In the genomic region with DNA sequence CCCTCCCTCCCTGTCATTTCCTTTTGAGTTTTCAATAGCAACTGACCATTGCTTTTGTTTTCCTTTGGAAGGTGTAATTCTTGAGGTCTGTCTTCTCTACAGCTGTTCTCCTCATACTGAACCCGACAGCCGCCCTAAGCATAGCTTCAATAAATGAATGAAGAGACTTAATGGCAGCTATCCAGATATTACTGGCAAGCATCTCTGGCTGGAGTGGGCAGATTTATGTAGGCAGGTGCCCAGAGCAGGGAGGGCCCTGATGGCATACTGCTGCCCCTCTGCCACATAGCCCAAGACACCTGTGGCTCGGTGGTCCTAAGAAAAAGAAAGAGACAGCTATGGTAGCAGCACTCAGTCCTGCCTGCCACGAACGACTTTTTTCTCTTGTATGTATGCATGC, we compare ENCODE assay signal across 23 mouse cellular contexts. TPM values are rescaled to one million over a fixed set of nuclear protein-coding genes. Genes with fewer than 3 reads are reported as not detected.
DNase-seq lines count a peak whose midpoint lies in the region; ATAC-seq lines count a peak whose summit lies in the region.
"Had no signal": no experiment of that assay in that cellular context is flagged by ENCODE, and none has a peak within 500 bp of the region (broad histone marks: within the 10 kb centered on the region; RNA-seq: fewer than 3 reads in every experiment).

No protein-coding gene starts in this region.

- 41% methylated on average over 5 of the region's 5 CpGs for WGBS in forebrain, embryonic 15.5 days
- WGBS in forebrain, embryonic 11.5 days, result 80% methylated on average over 5 of the region's 5 CpGs

- H3K36me3 ChIP-seq in forebrain, embryonic 15.5 days, result no peaks in the 10 kb centered on the region
- no peaks in the 10 kb centered on the region for H3K36me3 ChIP-seq in forebrain, embryonic 11.5 days (ENCODE audit: control insufficient read depth, insufficient read depth, low read length)
- H3K36me3 ChIP-seq: embryonic facial prominence, embryonic 13.5 days; embryonic facial prominence, embryonic 15.5 days; G1E had no signal

- H3K4me2 ChIP-seq in forebrain, embryonic 15.5 days (replicated peaks), result no peak overlapping the region
- H3K4me2 ChIP-seq in forebrain, embryonic 11.5 days (ENCODE audit: low read depth, low read length, severe bottlenecking), result no peak overlapping the region
- H3K4me2 ChIP-seq: embryonic facial prominence, embryonic 13.5 days; embryonic facial prominence, embryonic 15.5 days; forebrain, embryonic 13.5 days had no signal

- H3K27me3 ChIP-seq in forebrain, embryonic 15.5 days, result no peaks in the 10 kb centered on the region
- peaks cover 3% of the 10 kb centered on the region; the same call in 1 of the 2 replicates for H3K27me3 ChIP-seq in forebrain, embryonic 11.5 days (ENCODE audit: control insufficient read depth, insufficient read depth, low read length)
- H3K27me3 ChIP-seq: embryonic facial prominence, embryonic 13.5 days; embryonic facial prominence, embryonic 15.5 days had no signal

- ATAC-seq in forebrain, embryonic 15.5 days (replicated peaks), result 0 out of 2 replicates have a peak, but pooled peaks have one; percentile 33
- no peak for ATAC-seq in forebrain, embryonic 11.5 days (replicated peaks; ENCODE audit: low FRiP score)
- ATAC-seq: CD4-positive, CD25-positive, alpha-beta regulatory T cell, adult 4 months; forebrain, embryonic 13.5 days; forebrain, embryonic 16.5 days had no signal

- H3K9ac ChIP-seq in forebrain, embryonic 15.5 days (replicated peaks), result no peak overlapping the region
- H3K9ac ChIP-seq in forebrain, embryonic 11.5 days (ENCODE audit: low read length), result no peak overlapping the region
- H3K9ac ChIP-seq: embryonic facial prominence, embryonic 13.5 days; embryonic facial prominence, embryonic 15.5 days; forebrain, embryonic 13.5 days had no signal

- H3K4me1 ChIP-seq in forebrain, embryonic 15.5 days, result peaks cover 41% of the 10 kb centered on the region
- no peaks in the 10 kb centered on the region for H3K4me1 ChIP-seq in forebrain, embryonic 11.5 days (replicated peaks; ENCODE audit: control insufficient read depth, insufficient read depth, low read length)
- H3K4me1 ChIP-seq: embryonic facial prominence, embryonic 13.5 days had no signal

- no peak overlapping the region for H3K4me3 ChIP-seq in forebrain, embryonic 15.5 days
- no peak overlapping the region for H3K4me3 ChIP-seq in forebrain, embryonic 11.5 days (ENCODE audit: low read depth, low read length)
- H3K4me3 ChIP-seq: embryonic facial prominence, embryonic 13.5 days; embryonic facial prominence, embryonic 15.5 days; erythroblast, embryonic 14.5 days; forebrain, embryonic 10.5 days; forebrain, embryonic 13.5 days had no signal

- no peaks in the 10 kb centered on the region for H3K9me3 ChIP-seq in forebrain, embryonic 15.5 days
- H3K9me3 ChIP-seq in forebrain, embryonic 11.5 days (ENCODE audit: control insufficient read depth, low read length), result no peaks in the 10 kb centered on the region
- H3K9me3 ChIP-seq: embryonic facial prominence, embryonic 13.5 days; embryonic facial prominence, embryonic 15.5 days; forebrain, embryonic 10.5 days; forebrain, embryonic 13.5 days; G1E had no signal

- DNase-seq in cerebellum, postnatal 10 days, result peak; percentile 57 to 68
- DNase-seq in cerebellum, postnatal 36 days, result no peak
- DNase-seq in forebrain, embryonic 11.5 days (ENCODE audit: low spot score), result no peak
- DNase-seq in MN1 (ENCODE audit: low spot score), result peak; percentile 50
- DNase-seq in retina, postnatal 1 day, result no peak
- DNase-seq: adrenal gland, adult 2 months; adrenal gland, postnatal 10 days; adrenal gland, postnatal 25 days; B cell, adult 2 months; cerebellum, adult 11 months; cerebellum, adult 18-20 months; cerebellum, adult 8-10 months; cerebellum, adult 9-11 months; embryo, embryonic 11 days had no signal

- H3K27ac ChIP-seq in forebrain, embryonic 15.5 days (replicated peaks), result no peak overlapping the region
- H3K27ac ChIP-seq in forebrain, embryonic 11.5 days (ENCODE audit: low read depth, low read length), result no peak overlapping the region
- H3K27ac ChIP-seq: embryonic facial prominence, embryonic 13.5 days; embryonic facial prominence, embryonic 15.5 days; forebrain, embryonic 10.5 days; forebrain, embryonic 13.5 days had no signal

RNA-seq across cellular contexts. Expression of a gene that starts 21.5 kb away (rescaled TPM):
- 102 and 134 TPM in 2 replicates for polyA plus RNA-seq in forebrain, embryonic 15.5 days (2015; fragmentation: Nextera tagmentation; extraction: Ambion mirVana)
- polyA plus RNA-seq in forebrain, embryonic 11.5 days (2014; fragmentation: Nextera tagmentation; extraction: Ambion mirVana), result 114 and 145 TPM in 2 replicates
- polyA plus RNA-seq: CD4-positive, CD25-positive, alpha-beta regulatory T cell, adult 4 months; erythroblast, embryonic 14.5 days; G1E had no signal

Comparison
In these comparisons a context has a peak if more than half of its experiments do, and no peak if none do; other contexts are left out.
1. DNase-seq: peak in cerebellum, postnatal 10 days (2 of 2) and MN1 (single experiment); none in cerebellum, postnatal 36 days (0 of 2), forebrain, embryonic 11.5 days (single experiment) and retina, postnatal 1 day (single experiment).